Mouse (Mus musculus): ENCODE results near the gene Acsl6.

The Acsl6 gene

GRCm38 (mm10) chr11:54307139-54307816, 3.7 kb downstream of the Acsl6 start:
- peak; percentile 66 for DNase-seq (ENCODE audit: low read depth, low spot score)

GRCm38 (mm10) chr11:54310588-54310987, 7.0 kb downstream of the Acsl6 start:
- no peak for DNase-seq (ENCODE audit: low read depth, low spot score)

- DNase-seq (ENCODE audit: low read depth, low spot score) = peak; percentile 52
Observed at GRCm38 (mm10) chr11:54312021-54312420, 8.4 kb downstream of the Acsl6 start.

GRCm38 (mm10) chr11:54312603-54313002, 9.0 kb downstream of the Acsl6 start:
- peak; percentile 58 for DNase-seq (ENCODE audit: low read depth, low spot score)

GRCm38 (mm10) chr11:54313391-54314360, 10.1 kb downstream of the Acsl6 start:
- no peak for DNase-seq (ENCODE audit: low read depth, low spot score)

GRCm38 (mm10) chr11:54314740-54315139, 11.1 kb downstream of the Acsl6 start:
- DNase-seq (ENCODE audit: low read depth, low spot score) = no peak

GRCm38 (mm10) chr11:54315336-54315735, 11.7 kb downstream of the Acsl6 start:
- no peak for DNase-seq (ENCODE audit: low read depth, low spot score)

- no peak for DNase-seq (ENCODE audit: low read depth, low spot score)
Observed at GRCm38 (mm10) chr11:54317361-54317760, 13.8 kb downstream of the Acsl6 start.

GRCm38 (mm10) chr11:54317795-54318194, 14.2 kb downstream of the Acsl6 start:
- DNase-seq (ENCODE audit: low read depth, low spot score) = no peak

- DNase-seq (ENCODE audit: low read depth, low spot score) = no peak
Observed at GRCm38 (mm10) chr11:54321802-54322532, 18.4 kb downstream of the Acsl6 start.

- peak; percentile 44 for DNase-seq (ENCODE audit: low read depth, low spot score)
Observed at GRCm38 (mm10) chr11:54331463-54332183, 28.0 kb downstream of the Acsl6 start.

GRCm38 (mm10) chr11:54336165-54336707, 32.6 kb downstream of the Acsl6 start:
- DNase-seq (ENCODE audit: low read depth, low spot score) = peak; percentile 92

GRCm38 (mm10) chr11:54343703-54344102, 40.1 kb downstream of the Acsl6 start:
- no peak for DNase-seq (ENCODE audit: low read depth, low spot score)

GRCm38 (mm10) chr11:54351704-54352103, 48.1 kb downstream of the Acsl6 start:
- DNase-seq (ENCODE audit: low read depth, low spot score) = peak; percentile 83

- peak; percentile 91 for DNase-seq (ENCODE audit: low read depth, low spot score)
Observed at GRCm38 (mm10) chr11:54353121-54353576, 49.6 kb downstream of the Acsl6 start.

- peak; percentile 55 for DNase-seq (ENCODE audit: low read depth, low spot score)
Observed at GRCm38 (mm10) chr11:54354595-54355563, 51.3 kb downstream of the Acsl6 start.

GRCm38 (mm10) chr11:54355564-54355955, 52.0 kb downstream of the Acsl6 start:
- no peak for DNase-seq (ENCODE audit: low read depth, low spot score)

- DNase-seq (ENCODE audit: low read depth, low spot score) = no peak
Observed at GRCm38 (mm10) chr11:54356676-54357075, 53.1 kb downstream of the Acsl6 start.

GRCm38 (mm10) chr11:54372553-54372952, 69.0 kb downstream of the Acsl6 start:
- DNase-seq (ENCODE audit: low read depth, low spot score) = no peak

GRCm38 (mm10) chr11:54390386-54390785, 86.8 kb downstream of the Acsl6 start:
- no peak for DNase-seq (ENCODE audit: low read depth, low spot score)
